Comparison of ENCODE assay signal across 19 mouse cellular contexts in the genomic region with DNA sequence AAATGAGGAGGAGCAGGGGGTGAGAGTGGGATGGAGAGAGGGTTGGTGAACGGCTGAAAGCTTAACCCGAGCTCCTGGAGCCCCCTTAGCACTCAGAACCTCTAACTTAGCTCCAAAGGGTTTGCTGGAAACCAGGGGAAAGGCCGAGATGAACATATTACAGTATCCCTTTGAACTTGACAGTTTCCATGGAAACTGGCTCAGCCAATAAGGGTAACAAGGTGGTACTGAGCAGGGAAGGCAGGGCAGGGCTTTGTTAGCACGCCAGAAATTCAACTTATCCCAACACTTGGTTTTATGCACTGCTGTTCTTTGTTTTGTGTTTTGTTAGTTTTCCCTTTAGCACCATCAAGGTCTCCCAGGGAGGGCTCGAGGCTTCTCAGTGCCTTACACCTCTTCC.
DNase-seq lines count a peak whose midpoint lies in the region; ATAC-seq lines count a peak whose summit lies in the region.
"Had no signal": no experiment of that assay in that cellular context is flagged by ENCODE, and none has a peak within 500 bp of the region (broad histone marks: within the 10 kb centered on the region; RNA-seq: fewer than 3 reads in every experiment).

No protein-coding gene starts in this region.

- H3K27ac ChIP-seq in embryonic facial prominence, embryonic 11.5 days (replicated peaks; ENCODE audit: low read depth, low read length) = no peak overlapping the region
- peak overlapping the region; percentile 69 for H3K27ac ChIP-seq in forebrain, embryonic 16.5 days (ENCODE audit: low read length)
- 0 out of 2 replicates have a peak overlapping the region, but pooled peaks have one; percentile 54 for H3K27ac ChIP-seq in limb, embryonic 11.5 days (replicated peaks; ENCODE audit: low read depth, low read length)
- H3K27ac ChIP-seq in neural tube, embryonic 13.5 days (replicated peaks) = peak overlapping the region; percentile 84
- H3K27ac ChIP-seq: embryonic facial prominence, embryonic 15.5 days; heart, embryonic 13.5 days; left cerebral cortex, adult 2 months; liver, embryonic 13.5 days had no signal

- no peak overlapping the region for H3K4me2 ChIP-seq in embryonic facial prominence, embryonic 11.5 days (ENCODE audit: low read depth, low read length)
- H3K4me2 ChIP-seq in forebrain, embryonic 16.5 days (ENCODE audit: low read length) = no peak overlapping the region
- H3K4me2 ChIP-seq in limb, embryonic 11.5 days (ENCODE audit: low read depth, severe bottlenecking) = no peak overlapping the region
- H3K4me2 ChIP-seq in neural tube, embryonic 13.5 days = peak overlapping the region; percentile 14; the same call in 1 of the 2 replicates
- H3K4me2 ChIP-seq: embryonic facial prominence, embryonic 15.5 days; heart, embryonic 13.5 days; liver, embryonic 13.5 days had no signal

- H3K27me3 ChIP-seq in embryonic facial prominence, embryonic 11.5 days (ENCODE audit: control insufficient read depth, insufficient read depth, low read length) = no peaks in the 10 kb centered on the region
- no peaks in the 10 kb centered on the region for H3K27me3 ChIP-seq in forebrain, embryonic 16.5 days (replicated peaks; ENCODE audit: control insufficient read depth, insufficient read depth, low read length)
- H3K27me3 ChIP-seq in limb, embryonic 11.5 days (ENCODE audit: control insufficient read depth, insufficient read depth, low read length) = no peaks in the 10 kb centered on the region
- H3K27me3 ChIP-seq in neural tube, embryonic 13.5 days = no peaks in the 10 kb centered on the region
- H3K27me3 ChIP-seq: CH12.LX; embryonic facial prominence, embryonic 15.5 days; heart, embryonic 13.5 days; liver, embryonic 13.5 days; Patski had no signal

- 33% methylated on average over 5 of the region's 5 CpGs for WGBS in embryonic facial prominence, embryonic 11.5 days
- WGBS in forebrain, embryonic 16.5 days = 2% methylated on average over 5 of the region's 5 CpGs
- 19% methylated on average over 5 of the region's 5 CpGs for WGBS in limb, embryonic 11.5 days
- 26% methylated on average over 5 of the region's 5 CpGs for WGBS in neural tube, embryonic 13.5 days

- peak; percentile 59 for DNase-seq in embryonic facial prominence, embryonic 11.5 days (ENCODE audit: low spot score)
- no peak for DNase-seq in limb, embryonic 11.5 days (ENCODE audit: low spot score)
- no peak for DNase-seq in heart, adult 18-20 months
- no peak for DNase-seq in left cerebral cortex, adult 8-10 months (ENCODE audit: low spot score in 2 of 2)
- no peak for DNase-seq in urinary bladder, adult 18-20 months (ENCODE audit: low spot score in 2 of 2)
- DNase-seq: adrenal gland, postnatal 25 days; cerebellum, adult 18-20 months; kidney, postnatal 36 days; liver, embryonic 13.5 days; right cerebral cortex, postnatal 4 days; thymus, postnatal 4 days had no signal

- H3K9me3 ChIP-seq in embryonic facial prominence, embryonic 11.5 days (replicated peaks; ENCODE audit: control insufficient read depth, low read length) = no peaks in the 10 kb centered on the region
- H3K9me3 ChIP-seq in forebrain, embryonic 16.5 days (ENCODE audit: control insufficient read depth, low read length) = no peaks in the 10 kb centered on the region
- H3K9me3 ChIP-seq in limb, embryonic 11.5 days (ENCODE audit: control insufficient read depth, low read length) = no peaks in the 10 kb centered on the region
- no peaks in the 10 kb centered on the region for H3K9me3 ChIP-seq in neural tube, embryonic 13.5 days
- H3K9me3 ChIP-seq: embryonic facial prominence, embryonic 15.5 days; heart, embryonic 13.5 days; liver, embryonic 13.5 days had no signal

- H3K4me3 ChIP-seq in embryonic facial prominence, embryonic 11.5 days (ENCODE audit: low read depth, low read length) = no peak overlapping the region
- H3K4me3 ChIP-seq in forebrain, embryonic 16.5 days (replicated peaks; ENCODE audit: low read length) = no peak overlapping the region
- H3K4me3 ChIP-seq in limb, embryonic 11.5 days (ENCODE audit: low read depth, low read length) = no peak overlapping the region
- H3K4me3 ChIP-seq in neural tube, embryonic 13.5 days = no peak overlapping the region
- H3K4me3 ChIP-seq: embryonic facial prominence, embryonic 15.5 days; heart, embryonic 13.5 days; left cerebral cortex, adult 2 months; liver, embryonic 13.5 days had no signal

- no peak overlapping the region for H3K9ac ChIP-seq in embryonic facial prominence, embryonic 11.5 days (replicated peaks; ENCODE audit: low read length)
- peak overlapping the region; percentile 24; the same call in 1 of the 2 replicates for H3K9ac ChIP-seq in forebrain, embryonic 16.5 days (replicated peaks; ENCODE audit: low read depth, low read length)
- H3K9ac ChIP-seq in limb, embryonic 11.5 days (ENCODE audit: low read length) = no peak overlapping the region
- peak overlapping the region; percentile 47; the same call in 1 of the 2 replicates for H3K9ac ChIP-seq in neural tube, embryonic 13.5 days
- H3K9ac ChIP-seq: embryonic facial prominence, embryonic 15.5 days; heart, embryonic 13.5 days; liver, embryonic 13.5 days had no signal

- no peaks in the 10 kb centered on the region for H3K36me3 ChIP-seq in embryonic facial prominence, embryonic 11.5 days (replicated peaks; ENCODE audit: control insufficient read depth, insufficient read depth, low read depth, low read length)
- no peaks in the 10 kb centered on the region for H3K36me3 ChIP-seq in forebrain, embryonic 16.5 days (ENCODE audit: control insufficient read depth, insufficient read depth)
- peaks cover 4% of the 10 kb centered on the region; the same call in 1 of the 2 replicates for H3K36me3 ChIP-seq in limb, embryonic 11.5 days (ENCODE audit: control insufficient read depth, insufficient read depth, low read length)
- H3K36me3 ChIP-seq in neural tube, embryonic 13.5 days = peaks cover 9% of the 10 kb centered on the region; the same call in 1 of the 2 replicates
- H3K36me3 ChIP-seq: liver, embryonic 13.5 days had no signal

- no peak for ATAC-seq in embryonic facial prominence, embryonic 11.5 days (replicated peaks; ENCODE audit: insufficient number of reproducible peaks, low FRiP score, low TSS enrichment, low read depth)
- no peak; the same call in 1 of the 2 replicates for ATAC-seq in forebrain, embryonic 16.5 days
- ATAC-seq in limb, embryonic 11.5 days (ENCODE audit: insufficient number of reproducible peaks, low FRiP score, low TSS enrichment, low read depth) = no peak
- ATAC-seq in neural tube, embryonic 13.5 days (ENCODE audit: low read depth) = no peak
- ATAC-seq: inflammation-experienced regulatory T-cells, adult 6 months; Patski had no signal

- H3K4me1 ChIP-seq in embryonic facial prominence, embryonic 11.5 days (ENCODE audit: control insufficient read depth, insufficient read depth, low read length) = peaks cover 16% of the 10 kb centered on the region
- peaks cover 48% of the 10 kb centered on the region for H3K4me1 ChIP-seq in forebrain, embryonic 16.5 days (replicated peaks; ENCODE audit: control insufficient read depth, insufficient read depth, low read length)
- H3K4me1 ChIP-seq in limb, embryonic 11.5 days (ENCODE audit: control insufficient read depth, insufficient read depth, low read length) = peaks cover 44% of the 10 kb centered on the region
- peaks cover 69% of the 10 kb centered on the region for H3K4me1 ChIP-seq in neural tube, embryonic 13.5 days (replicated peaks)
- H3K4me1 ChIP-seq: liver, embryonic 13.5 days had no signal

Comparison
In these comparisons a context has a peak if more than half of its experiments do, and no peak if none do; other contexts are left out.
1. H3K9ac ChIP-seq: peak in forebrain, embryonic 16.5 days (single experiment) and neural tube, embryonic 13.5 days (single experiment); none in embryonic facial prominence, embryonic 11.5 days (single experiment) and limb, embryonic 11.5 days (single experiment).